Mouse (Mus musculus) bone marrow, adult 2 months (tissue): Measurements from ENCODE around the gene Mt2. TPM values are rescaled to one million over a fixed set of nuclear protein-coding genes. Genes with fewer than 3 reads are reported as not detected.
A peak's percentile ranks its signal among the peaks of the same experiment; 100 is the strongest.

Source experiments
- H3K27ac ChIP-seq: fragments of 200-500 bp; 2 replicates; pipeline ENCODE4 v1.5.1; 2012; ENCODE audit warnings: low read depth, mild to moderate bottlenecking, control low read depth, inconsistent platforms, low read length; ENCODE audit not compliant: control insufficient read depth, poor library complexity, insufficient read depth
- H3K4me1 ChIP-seq: fragments of 200-500 bp; 2 replicates; pipeline ENCODE4 v1.6.1; 2011; ENCODE audit warnings: low read length; ENCODE audit not compliant: control insufficient read depth, insufficient read depth
- H3K4me3 ChIP-seq: fragments of 200-500 bp; replicated peaks from 2 replicates; pipeline ENCODE3; 2011; ENCODE audit warnings: mild to moderate bottlenecking, low read depth, low read length, control low read depth; ENCODE audit not compliant: control insufficient read depth
- CTCF ChIP-seq: fragments of 200-500 bp; IDR thresholded peaks from 2 replicates; pipeline ENCODE4 v1.5.1; 2011; ENCODE audit warnings: low read length, control low read depth; ENCODE audit not compliant: control insufficient read depth, insufficient read depth
- POLR2A ChIP-seq: fragments of 200-500 bp; IDR thresholded peaks from 2 replicates; pipeline ENCODE4 v1.6.1; 2011; ENCODE audit warnings: low read depth, mild to moderate bottlenecking, control low read depth, low read length, borderline replicate concordance; ENCODE audit not compliant: control insufficient read depth
- WGBS: fragments of 180-500 bp; shearing (Covaris S2); methylation state at CpG from one replicate; pipeline ENCODE4 v1.1.7; 2018; 5-methylcytosine and 5-hydroxymethylcytosine counted together
- polyA plus RNA-seq: library from polyadenylated mRNA; stranded (reverse); fragments of >200 nt; gene quantifications from 2 replicates; pipeline ENCODE4 v1.2.4, GENCODE M21; 2011; ENCODE audit warnings: low replicate concordance; ENCODE audit not compliant: missing spikeins, insufficient read depth, insufficient read length

Mt2 gene
- polyA plus RNA-seq, 1 experiment, result 809 TPM

- TF ChIP-seq CTCF, result no peak
- no peak for TF ChIP-seq POLR2A
- H3K4me1 ChIP-seq, result no peaks in the 10 kb centered on the region; the same call in 1 of the 2 replicates
- no peak overlapping the region for H3K4me3 ChIP-seq
- WGBS, result 29% methylated on average over 21 of the region's 21 CpGs
- H3K27ac ChIP-seq, result no peak overlapping the region
Observed at GRCm38 (mm10) chr8:94187290-94188002, 15.0 kb downstream of the Mt2 start.

DNA sequence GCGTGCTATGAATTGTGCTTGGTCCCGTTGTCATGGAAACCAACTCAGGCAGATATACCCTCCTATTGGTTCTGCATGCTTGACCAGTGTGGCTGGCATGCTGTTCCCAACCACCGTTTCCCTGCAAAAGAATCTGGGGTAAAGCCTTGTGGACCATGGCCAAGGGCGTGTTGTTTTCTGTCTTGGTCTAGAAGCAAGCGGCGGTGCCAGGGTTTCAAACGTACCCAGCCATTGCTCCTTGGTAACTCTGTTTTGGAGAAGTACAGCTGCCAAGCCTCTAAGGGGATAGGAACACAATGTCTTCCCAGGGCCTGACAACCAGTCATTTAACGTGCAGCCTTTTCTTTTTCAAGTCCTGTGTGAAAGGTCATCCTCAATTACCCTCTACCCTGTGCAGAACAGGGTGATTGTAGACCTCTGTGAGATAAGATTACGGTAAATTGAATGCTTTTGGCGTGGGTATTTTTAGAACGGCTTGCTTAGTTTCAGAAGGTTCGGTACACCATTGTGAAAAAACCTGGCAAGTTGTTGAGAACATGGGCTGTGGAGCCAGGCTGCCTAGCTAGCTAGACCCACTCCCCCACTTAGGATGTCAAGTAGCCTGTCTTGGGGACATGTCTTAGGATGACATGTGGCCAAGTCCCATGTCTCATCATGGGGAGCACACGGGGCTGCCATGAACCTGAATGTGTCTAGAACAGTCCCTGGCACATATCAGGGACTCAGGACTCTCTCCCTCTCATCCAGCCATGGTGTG lies 17.0 kb downstream of the Mt2 start:
- H3K4me1 ChIP-seq, result no peaks in the 10 kb centered on the region; the same call in 1 of the 2 replicates
- TF ChIP-seq CTCF (no peak), POLR2A (no peak)
- 72% methylated on average over 13 of the region's 13 CpGs for WGBS
- H3K27ac ChIP-seq, result no peak overlapping the region
- H3K4me3 ChIP-seq, result no peak overlapping the region

GRCm38 (mm10) chr8:94191101-94191691 lies 18.7 kb downstream of the Mt2 start:
- peak overlapping the region; percentile 17; the same call in 1 of the 2 replicates for H3K27ac ChIP-seq
- no peaks in the 10 kb centered on the region; the same call in 1 of the 2 replicates for H3K4me1 ChIP-seq
- WGBS, result 4% methylated on average over 21 of the region's 21 CpGs
- peak overlapping the region; percentile 60 for H3K4me3 ChIP-seq
- TF ChIP-seq POLR2A (no peak), CTCF (no peak)

- Histone ChIP-seq H3K4me1 (no peaks in the 10 kb centered on the region; the same call in 1 of the 2 replicates), H3K27ac (no peak overlapping the region), H3K4me3 (no peak overlapping the region)
- WGBS, result 71% methylated on average over 1 of the region's 1 CpGs
- TF ChIP-seq POLR2A (no peak), CTCF (no peak)
Observed at GRCm38 (mm10) chr8:94192926-94193325, 20.5 kb downstream of the Mt2 start.

GRCm38 (mm10) chr8:94194591-94195223 lies 22.2 kb downstream of the Mt2 start:
- Histone ChIP-seq H3K27ac (no peak overlapping the region), H3K4me1 (no peaks in the 10 kb centered on the region; the same call in 1 of the 2 replicates), H3K4me3 (no peak overlapping the region)
- WGBS, result 78% methylated on average over 7 of the region's 7 CpGs
- no peak for TF ChIP-seq CTCF
- TF ChIP-seq POLR2A, result no peak

DNA sequence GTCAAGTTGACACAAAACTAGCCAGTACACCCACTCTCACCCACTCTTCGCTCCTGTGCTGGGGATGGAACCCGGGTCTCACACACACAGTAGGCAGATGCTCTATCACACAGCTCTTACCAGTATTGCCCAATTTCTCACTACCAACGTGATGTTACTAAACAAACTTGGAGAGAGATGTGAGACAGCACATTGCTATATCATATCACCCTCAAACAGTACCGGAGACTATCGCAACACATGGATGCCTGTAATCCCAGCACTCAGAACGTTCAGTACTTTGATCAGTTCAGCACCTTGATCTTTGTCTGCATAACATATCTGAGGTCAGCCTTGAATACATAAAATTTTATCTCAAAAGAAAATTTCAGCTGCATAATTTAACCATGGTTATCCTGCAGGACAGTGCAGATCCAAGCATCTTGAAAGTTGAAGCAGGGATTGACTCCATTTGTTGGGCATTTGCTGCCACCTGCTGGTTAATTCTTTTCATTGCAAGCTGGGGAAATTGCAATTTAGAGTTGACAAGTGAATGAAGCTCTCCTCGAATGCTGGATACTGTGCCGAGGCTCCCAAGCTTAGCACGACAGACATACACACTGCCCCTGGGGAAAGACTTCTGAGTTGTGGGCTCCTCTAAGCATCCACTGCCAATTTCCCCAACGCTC lies 26.9 kb downstream of the Mt2 start:
- no peak overlapping the region for H3K4me3 ChIP-seq
- no peak overlapping the region for H3K27ac ChIP-seq
- TF ChIP-seq POLR2A (no peak), CTCF (peak; percentile 24; the same call in 1 of the 2 replicates)
- 45% methylated on average over 10 of the region's 10 CpGs for WGBS
- H3K4me1 ChIP-seq, result no peaks in the 10 kb centered on the region

GRCm38 (mm10) chr8:94204043-94204442 lies 31.6 kb downstream of the Mt2 start:
- H3K27ac ChIP-seq, result no peak overlapping the region
- 67% methylated on average over 3 of the region's 3 CpGs for WGBS
- no peaks in the 10 kb centered on the region for H3K4me1 ChIP-seq
- no peak for TF ChIP-seq POLR2A
- no peak overlapping the region for H3K4me3 ChIP-seq
